Mouse (Mus musculus): ENCODE results near the gene Mrpl53.

Gene Mrpl53

DNA sequence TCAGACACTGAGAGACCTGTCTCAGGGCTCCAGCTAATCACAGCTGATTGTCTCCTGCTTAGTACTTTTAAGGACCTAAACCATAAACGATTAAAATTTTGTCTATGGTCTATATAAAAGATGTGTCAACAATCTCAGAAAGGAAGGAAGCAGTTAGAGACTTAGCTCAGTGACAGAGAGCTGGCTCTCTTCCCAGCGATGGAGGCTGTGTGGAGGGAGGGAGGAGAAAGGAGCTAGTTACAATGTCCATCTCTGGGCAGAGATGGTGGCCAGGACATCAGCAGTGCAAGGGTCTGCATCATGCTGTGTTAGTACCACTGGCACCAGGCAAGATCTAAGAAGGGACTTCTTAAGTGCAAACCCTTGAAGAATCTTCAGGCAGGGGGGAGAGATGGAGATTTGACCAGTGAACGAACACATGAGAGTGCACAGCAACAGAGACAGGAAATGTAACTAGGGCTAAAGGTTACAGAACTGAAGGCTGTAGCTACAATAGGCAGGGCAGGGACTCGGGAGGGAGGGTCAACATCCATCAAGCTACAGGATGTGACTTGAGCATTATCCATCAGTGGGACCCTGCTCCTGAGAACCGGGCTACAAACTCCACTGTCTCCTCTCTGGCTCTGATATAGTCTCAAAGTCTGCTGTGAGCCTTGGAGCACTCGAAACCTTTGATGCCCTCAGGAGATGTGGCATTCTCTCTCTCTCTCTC, 16.3 kb upstream of the Mrpl53 start:
- in situ Hi-C loops (cut with MboI, MseI) = no loop called here

GRCm38 (mm10) chr6:83095968-83096367, 12.9 kb upstream of the Mrpl53 start:
- in situ Hi-C loops (cut with MboI, MseI) = no loop called here

- in situ Hi-C loops (cut with MboI, MseI) = no loop called here
Observed at GRCm38 (mm10) chr6:83098411-83098810, 10.4 kb upstream of the Mrpl53 start.

- in situ Hi-C loops (cut with MboI, MseI) = loop anchor here (5.0 kb wide), 1 partner anchor 56 kb away; the partner anchor contains the start of genes 1700003E16Rik and Wdr54
Observed at GRCm38 (mm10) chr6:83101316-83101687, 7.5 kb upstream of the Mrpl53 start, which contains the start of the genes Ccdc142 and Gm42688. TSS of gene Ccdc142 (plus strand) at chr6:83101601. TSS of gene Gm42688 (plus strand) at chr6:83101617.

GRCm38 (mm10) chr6:83101688-83102556, 6.9 kb upstream of the Mrpl53 start:
- in situ Hi-C loops (cut with MboI, MseI) = loop anchor here (5.0 kb wide), 1 partner anchor 55 kb away; the partner anchor contains the start of genes 1700003E16Rik and Wdr54

GRCm38 (mm10) chr6:83103130-83103650, 5.7 kb upstream of the Mrpl53 start:
- in situ Hi-C loops (cut with MboI, MseI) = loop anchor here (5.0 kb wide), 1 partner anchor 54 kb away; the partner anchor contains the start of genes 1700003E16Rik and Wdr54

DNA sequence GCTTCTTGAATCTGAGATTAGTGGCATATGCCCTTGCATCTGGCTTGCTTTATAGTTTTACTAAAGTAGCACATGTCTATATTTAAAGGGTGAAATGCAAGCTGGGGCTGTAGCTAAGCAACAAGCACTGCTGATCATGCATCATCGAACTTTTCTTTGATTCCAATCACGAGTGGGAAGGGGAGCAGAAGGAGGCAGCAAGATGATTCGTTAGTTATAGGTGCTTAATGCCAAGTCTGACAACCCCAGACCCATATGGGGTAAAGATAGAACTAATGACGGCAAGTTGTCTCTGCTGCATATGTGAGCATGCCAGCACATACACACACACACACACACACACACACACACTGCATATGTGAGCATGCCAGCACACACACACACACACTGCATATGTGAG, 4.7 kb upstream of the Mrpl53 start:
- in situ Hi-C loops (cut with MboI, MseI) = loop anchor here (5.0 kb wide), 1 partner anchor 53 kb away; the partner anchor contains the start of genes 1700003E16Rik and Wdr54

DNA sequence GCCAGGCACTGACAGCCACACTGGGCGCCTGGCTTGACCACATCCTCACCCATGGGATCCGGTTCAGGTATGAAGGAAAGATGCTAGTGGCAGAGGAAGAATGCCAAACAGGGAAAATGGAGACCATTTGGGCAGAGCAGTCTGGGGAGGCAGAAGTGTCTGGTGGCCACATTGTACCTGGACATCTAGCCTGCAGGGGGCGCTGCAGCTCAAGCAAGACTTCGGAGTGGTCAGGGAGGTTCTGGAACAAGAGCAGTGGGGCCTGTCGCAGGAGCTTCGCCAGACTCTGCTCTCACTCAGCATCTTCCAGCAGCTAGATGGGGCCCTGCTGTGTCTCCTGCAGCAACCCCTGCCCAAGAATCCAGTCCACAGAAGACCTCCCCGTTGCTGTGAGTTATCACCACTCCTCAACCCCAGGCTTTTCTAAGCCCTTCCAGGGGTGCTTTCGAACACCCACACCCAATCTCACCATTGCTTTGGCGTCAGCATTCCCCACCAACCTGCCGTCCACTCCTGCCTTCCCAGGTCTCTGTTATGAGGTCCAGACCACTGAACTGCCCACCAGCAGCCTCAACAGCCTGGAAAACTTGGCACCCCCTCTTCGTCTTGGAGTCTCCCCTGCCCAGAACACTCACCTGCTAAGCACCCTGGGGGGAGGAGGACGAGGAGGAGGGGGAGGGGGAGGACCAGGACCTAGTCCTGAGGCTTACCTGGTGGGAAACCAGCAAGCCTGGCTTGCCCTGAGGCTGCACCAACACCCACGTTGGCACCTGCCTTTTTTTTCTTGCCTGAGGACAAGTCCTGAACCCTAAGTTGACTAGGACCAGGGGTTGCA, 1.1 kb upstream of the Mrpl53 start:
- in situ Hi-C loops (cut with MboI, MseI) = no loop called here

GRCm38 (mm10) chr6:83111510-83112136, 2.8 kb downstream of the Mrpl53 start:
- in situ Hi-C loops (cut with MboI, MseI) = no loop called here

DNA sequence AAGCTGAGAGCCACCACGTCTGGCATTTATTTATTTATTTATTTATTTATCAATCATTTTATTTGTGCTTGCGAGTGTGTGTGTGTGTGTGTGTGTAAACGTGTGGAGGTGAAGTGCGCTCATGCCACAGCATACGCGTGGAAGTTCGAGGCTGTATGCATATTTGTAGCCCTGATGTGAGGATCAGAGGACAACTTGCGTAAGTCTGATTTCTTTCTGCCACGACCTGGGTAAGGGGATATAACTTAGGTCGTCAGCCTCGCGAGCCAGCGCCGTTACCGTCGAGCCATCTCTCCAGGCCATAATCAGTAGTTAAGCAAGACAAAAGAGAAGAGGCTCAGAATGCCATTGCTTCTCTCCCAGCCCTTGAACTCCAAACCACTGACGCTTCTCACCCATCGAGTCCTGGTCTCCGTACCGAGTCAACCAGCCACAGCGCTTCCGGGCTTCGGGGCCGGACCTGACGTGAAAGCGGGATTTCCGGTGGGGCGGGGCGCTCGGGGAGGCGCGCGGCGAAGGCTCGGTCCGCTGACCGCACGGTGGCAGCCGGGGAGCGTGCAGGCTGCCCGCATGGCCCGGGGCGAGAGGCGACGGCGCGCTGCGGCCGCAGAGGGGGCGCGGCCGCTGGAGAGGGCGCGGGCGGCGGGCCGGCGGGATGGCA, 6.3 kb downstream of the Mrpl53 start, which contains the start of gene Mogs:
Mogs (plus strand) TSS at position 486 of the 661 bp plus-strand sequence.
- in situ Hi-C loops (cut with MboI, MseI) = loop anchor here (5.0 kb wide), 1 partner anchor 38 kb away; the partner anchor contains the start of gene Pcgf1

- in situ Hi-C loops (cut with MboI, MseI) = loop anchor here (5.0 kb wide), 1 partner anchor 39 kb away; the partner anchor contains the start of gene Pcgf1
Observed at GRCm38 (mm10) chr6:83115682-83116372, 7.0 kb downstream of the Mrpl53 start.

DNA sequence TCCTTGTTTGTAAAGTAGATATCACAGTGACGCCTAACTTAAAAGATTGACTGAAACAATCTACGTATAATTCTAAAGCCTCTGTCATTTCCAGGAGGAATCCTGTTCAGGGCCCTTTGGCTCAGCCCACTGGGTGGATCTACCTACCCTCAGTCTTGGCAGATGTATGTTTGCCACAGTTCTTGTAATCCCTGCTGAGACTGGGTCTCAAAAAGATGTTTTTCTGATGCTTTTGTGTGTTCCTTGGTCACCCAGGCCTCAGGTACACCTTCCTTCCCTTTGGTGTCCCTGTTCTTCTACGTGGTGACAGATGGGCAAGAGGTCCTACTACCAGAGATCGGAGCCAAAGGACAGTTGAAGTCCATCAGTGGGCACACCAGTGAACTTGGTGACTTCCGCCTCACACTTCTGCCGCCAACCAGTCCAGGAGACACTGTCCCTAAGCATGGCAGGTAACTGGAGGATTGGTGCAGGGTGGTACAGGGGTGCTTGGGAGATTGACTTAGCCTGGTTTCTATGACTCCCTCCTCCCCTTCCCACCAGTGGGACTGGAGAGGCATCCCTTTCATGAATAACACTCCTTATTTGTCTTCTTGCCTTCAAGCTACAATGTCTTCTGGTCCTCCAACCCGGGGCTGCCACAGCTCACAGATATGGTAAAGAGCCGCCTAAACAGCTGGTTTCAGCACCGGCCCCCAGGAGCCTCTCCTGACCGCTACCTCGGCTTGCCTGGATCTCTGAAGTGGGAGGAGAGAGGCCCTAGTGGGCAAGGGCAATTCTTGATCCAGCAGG, 7.7 kb downstream of the Mrpl53 start:
- in situ Hi-C loops (cut with MboI, MseI) = loop anchor here (5.0 kb wide), 1 partner anchor 39 kb away; the partner anchor contains the start of gene Pcgf1

DNA sequence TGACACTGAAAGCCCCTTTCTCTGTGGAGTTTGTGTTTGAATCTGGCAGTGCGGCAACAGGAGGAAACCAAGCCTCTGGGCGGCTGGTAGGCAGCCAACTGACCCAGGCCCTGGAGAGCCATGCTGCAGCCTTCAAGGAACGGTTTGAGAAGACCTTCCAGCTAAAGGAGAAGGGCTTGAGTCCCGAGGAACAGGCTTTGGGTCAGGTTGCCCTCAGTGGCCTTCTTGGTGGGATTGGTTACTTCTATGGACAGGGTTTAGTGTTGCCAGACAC, 8.3 kb downstream of the Mrpl53 start:
- in situ Hi-C loops (cut with MboI, MseI) = loop anchor here (5.0 kb wide), 1 partner anchor 40 kb away; the partner anchor contains the start of gene Pcgf1

DNA sequence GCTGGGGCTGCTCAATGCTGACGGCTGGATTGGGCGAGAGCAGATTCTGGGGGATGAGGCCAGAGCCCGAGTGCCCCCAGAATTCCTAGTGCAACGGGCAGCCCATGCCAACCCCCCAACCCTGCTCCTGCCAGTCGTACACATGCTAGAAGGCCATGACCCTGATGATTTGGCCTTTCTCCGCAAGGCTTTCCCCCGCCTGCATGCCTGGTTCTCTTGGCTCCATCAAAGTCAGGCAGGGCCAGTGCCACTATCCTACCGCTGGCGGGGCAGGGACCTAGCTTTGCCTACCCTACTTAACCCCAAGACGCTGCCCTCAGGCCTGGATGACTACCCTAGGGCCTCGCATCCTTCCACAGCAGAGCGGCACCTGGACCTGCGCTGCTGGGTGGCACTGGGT, 8.8 kb downstream of the Mrpl53 start:
- in situ Hi-C loops (cut with MboI, MseI) = loop anchor here (5.0 kb wide), 1 partner anchor 40 kb away; the partner anchor contains the start of gene Pcgf1

- in situ Hi-C loops (cut with MboI, MseI) = loop anchor here (5.0 kb wide), 1 partner anchor 41 kb away; the partner anchor contains the start of gene Pcgf1
Observed at GRCm38 (mm10) chr6:83118369-83118768, 9.5 kb downstream of the Mrpl53 start.

GRCm38 (mm10) chr6:83118825-83119733, 10.2 kb downstream of the Mrpl53 start:
- in situ Hi-C loops (cut with MboI, MseI) = loop anchor here (5.0 kb wide), 1 partner anchor 42 kb away; the partner anchor contains the start of gene Pcgf1

DNA sequence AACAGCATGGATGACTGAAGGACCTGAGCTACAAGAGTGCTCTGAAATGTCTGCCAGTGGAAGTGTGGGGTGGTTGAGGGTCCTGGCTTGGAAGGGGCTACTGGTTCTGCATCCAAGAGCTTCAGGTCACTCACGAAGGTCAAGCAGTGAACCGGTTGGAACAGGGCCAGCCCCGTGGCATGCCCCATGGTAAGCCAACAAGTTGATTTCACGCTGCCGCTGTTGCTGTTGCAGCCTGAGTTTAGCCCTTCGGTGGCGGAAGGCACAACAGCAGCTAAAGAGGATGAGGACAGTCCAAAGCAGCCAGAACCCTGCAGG, 10.9 kb downstream of the Mrpl53 start:
- in situ Hi-C loops (cut with MboI, MseI) = loop anchor here (5.0 kb wide), 1 partner anchor 42 kb away; the partner anchor contains the start of gene Pcgf1
